Comparison of ENCODE assay signal across 19 mouse cellular contexts in the genomic region with DNA sequence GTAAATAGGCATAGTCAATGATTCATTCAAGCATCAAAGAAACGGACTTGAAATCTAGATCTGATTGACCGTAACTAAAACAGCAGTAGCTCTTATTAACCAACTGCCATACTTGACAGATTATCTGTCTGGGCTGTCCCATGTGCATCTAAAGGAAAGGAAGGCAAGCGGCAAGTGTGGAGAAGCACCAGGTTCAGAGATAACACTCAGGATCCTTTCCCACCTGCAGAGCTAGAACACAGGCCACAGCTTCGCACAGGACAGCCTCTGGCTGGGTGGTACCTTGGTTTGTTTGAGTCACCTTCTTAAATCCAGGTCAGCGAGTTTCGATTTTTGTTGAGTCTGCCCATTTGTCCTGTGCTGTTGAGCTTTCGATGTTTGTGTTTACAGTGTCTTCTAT.
"Had no signal": no experiment of that assay in that cellular context is flagged by ENCODE, and none has a peak within 500 bp of the region (broad histone marks: within the 10 kb centered on the region; RNA-seq: fewer than 3 reads in every experiment).

No protein-coding gene starts in this region.

- H3K4me2 ChIP-seq: liver, embryonic 15.5 days; lung, embryonic 15.5 days; midbrain, embryonic 11.5 days; midbrain, embryonic 13.5 days; midbrain, embryonic 15.5 days; neural tube, embryonic 12.5 days had no signal

- ATAC-seq: liver, postnatal 0 days; lung, postnatal 0 days; midbrain, embryonic 13.5 days; midbrain, embryonic 15.5 days had no signal

- H3K27ac ChIP-seq: liver, embryonic 15.5 days; lung, embryonic 15.5 days; macrophage; midbrain, embryonic 13.5 days; midbrain, embryonic 15.5 days; neural tube, embryonic 12.5 days had no signal

- H3K36me3 ChIP-seq: liver, embryonic 15.5 days; midbrain, embryonic 15.5 days; neural tube, embryonic 12.5 days had no signal

- H3K27me3 ChIP-seq: liver, embryonic 15.5 days; lung, embryonic 15.5 days; megakaryocyte, embryonic 14.5 days; midbrain, embryonic 13.5 days; midbrain, embryonic 15.5 days; neural tube, embryonic 12.5 days had no signal

- DNase-seq: liver, postnatal 0 days; lung, adult 2 months; lung, postnatal 14 days; lung, postnatal 36 days; right cerebral cortex, postnatal 14 days; right cerebral cortex, postnatal 4 days; spleen, adult 18-20 months; thymus, adult 18-20 months; thymus, postnatal 14 days; thymus, postnatal 36 days had no signal

- H3K4me3 ChIP-seq: liver, embryonic 15.5 days; lung, embryonic 15.5 days; megakaryocyte, embryonic 14.5 days; midbrain, embryonic 13.5 days; midbrain, embryonic 15.5 days; neural tube, embryonic 12.5 days had no signal

- H3K9ac ChIP-seq: liver, embryonic 15.5 days; liver, postnatal 0 days; lung, embryonic 15.5 days; midbrain, embryonic 13.5 days; midbrain, embryonic 15.5 days; neural tube, embryonic 12.5 days had no signal

- H3K9me3 ChIP-seq: liver, embryonic 15.5 days; lung, embryonic 15.5 days; megakaryocyte, embryonic 14.5 days; midbrain, embryonic 15.5 days had no signal
